Mouse (Mus musculus): ENCODE data around the gene Rrnad1. TPM values are rescaled to one million over a fixed set of nuclear protein-coding genes. Genes with fewer than 3 reads are reported as not detected.

Gene Rrnad1
- polyA plus RNA-seq, 1 experiment = 19.3 TPM

DNA sequence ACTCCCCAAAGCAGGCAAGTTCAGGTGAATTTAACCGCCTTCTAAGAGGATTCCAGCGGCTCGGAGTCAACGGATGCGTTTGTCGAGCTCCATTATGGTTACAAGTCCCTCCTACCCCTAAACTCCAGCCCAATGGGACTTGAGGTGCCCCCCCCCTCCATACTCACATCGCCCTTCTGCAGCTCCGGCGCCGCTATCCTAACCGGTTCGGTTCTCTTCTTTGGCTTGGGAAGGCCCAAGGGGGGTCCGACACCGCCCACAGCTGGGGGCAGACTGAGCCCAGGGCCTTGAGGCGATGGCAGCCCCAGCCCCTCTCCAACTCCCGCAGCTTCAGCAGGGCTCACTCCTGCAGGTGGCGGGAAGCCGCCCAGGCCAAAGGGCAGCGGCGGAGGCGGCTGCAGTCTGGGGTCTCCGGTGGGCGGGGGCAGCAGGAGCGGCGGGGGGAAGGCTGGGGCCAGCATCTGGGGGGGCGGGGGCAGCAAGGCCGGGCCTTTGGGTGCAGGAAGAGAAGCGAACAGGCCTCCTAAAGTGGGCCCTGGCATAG lies 45.7 kb downstream of the Rrnad1 start:
- H3K27me3 ChIP-seq (replicated peaks; ENCODE audit: control insufficient read depth, insufficient read depth, low read length) = no peaks in the 10 kb centered on the region
- no peak for TF ChIP-seq POLR2A (IDR thresholded peaks at IDR 0.05; ENCODE audit: low read depth, low read length)
- WGBS = under 1% methylated on average over 28 of the region's 28 CpGs
- H3K36me3 ChIP-seq (ENCODE audit: control insufficient read depth, insufficient read depth, low read length) = no peaks in the 10 kb centered on the region
- peak overlapping the region; percentile 93 for H3K4me3 ChIP-seq (ENCODE audit: insufficient read depth, low read depth, low read length)
- H3K4me1 ChIP-seq (ENCODE audit: control insufficient read depth, insufficient read depth, low read length) = peaks cover 16% of the 10 kb centered on the region
- peak; percentile 34 for DNase-seq
- H3K27ac ChIP-seq (ENCODE audit: insufficient read depth, low read depth, low read length) = peak overlapping the region; percentile 87

DNA sequence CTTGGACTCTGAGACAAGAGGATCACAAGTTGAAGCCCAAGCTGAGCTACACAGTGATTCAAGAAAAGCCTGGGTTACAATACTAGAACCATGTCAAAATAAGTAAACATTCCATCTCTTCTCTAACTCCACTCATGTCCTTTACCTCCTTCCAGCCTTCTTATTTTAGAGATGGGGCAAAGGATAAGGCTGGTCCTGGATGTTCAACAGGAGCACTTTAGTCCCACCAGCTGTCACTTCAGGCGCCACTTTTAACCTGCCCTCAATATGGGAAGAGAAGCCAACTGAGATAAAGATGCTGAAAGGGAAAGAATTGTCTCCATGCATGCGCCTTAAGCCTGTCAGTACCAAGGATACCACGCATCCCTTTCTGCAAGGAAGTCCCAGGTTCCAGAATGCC lies 46.2 kb downstream of the Rrnad1 start:
- H3K4me1 ChIP-seq (ENCODE audit: control insufficient read depth, insufficient read depth, low read length) = peaks cover 16% of the 10 kb centered on the region
- peak overlapping the region; percentile 93 for H3K4me3 ChIP-seq (ENCODE audit: insufficient read depth, low read depth, low read length)
- WGBS = 2% methylated on average over 3 of the region's 3 CpGs
- DNase-seq = no peak
- H3K27me3 ChIP-seq (replicated peaks; ENCODE audit: control insufficient read depth, insufficient read depth, low read length) = no peaks in the 10 kb centered on the region
- no peak for TF ChIP-seq POLR2A (IDR thresholded peaks at IDR 0.05; ENCODE audit: low read depth, low read length)
- no peak for TF ChIP-seq CTCF (conservative IDR thresholded peaks at IDR 0.05; ENCODE audit: insufficient read depth, insufficient read length, low read depth, low read length)
- no peak overlapping the region; the same call in 1 of the 2 replicates for H3K27ac ChIP-seq (ENCODE audit: insufficient read depth, low read depth, low read length)
- H3K36me3 ChIP-seq (ENCODE audit: control insufficient read depth, insufficient read depth, low read length) = no peaks in the 10 kb centered on the region

- no peaks in the 10 kb centered on the region for H3K27me3 ChIP-seq (replicated peaks; ENCODE audit: control insufficient read depth, insufficient read depth, low read length)
- H3K36me3 ChIP-seq (ENCODE audit: control insufficient read depth, insufficient read depth, low read length) = no peaks in the 10 kb centered on the region
- peaks cover 2% of the 10 kb centered on the region; the same call in 1 of the 2 replicates for H3K4me1 ChIP-seq (ENCODE audit: control insufficient read depth, insufficient read depth, low read length)
- H3K4me3 ChIP-seq (ENCODE audit: insufficient read depth, low read depth, low read length) = no peak overlapping the region
- no peak overlapping the region for H3K27ac ChIP-seq (ENCODE audit: insufficient read depth, low read depth, low read length)
- no peak for TF ChIP-seq CTCF (conservative IDR thresholded peaks at IDR 0.05; ENCODE audit: insufficient read depth, insufficient read length, low read depth, low read length)
- no peak for TF ChIP-seq POLR2A (IDR thresholded peaks at IDR 0.05; ENCODE audit: low read depth, low read length)
- WGBS = 86% methylated on average over 4 of the region's 4 CpGs
- no peak for DNase-seq
Observed at GRCm38 (mm10) chr3:87877730-87878129, 52.8 kb downstream of the Rrnad1 start.

Other genes starting within 250 kb of the Rrnad1 start
- gene Lrrc71, start 182.1 kb downstream of the Rrnad1 start, polyA plus RNA-seq (2012; rRNA removed) = 0.20 and 0.48 TPM in 2 replicates
- gene Ntrk1, start 135.6 kb downstream of the Rrnad1 start, polyA plus RNA-seq (2012; rRNA removed) = 2.5 and 4.5 TPM in 2 replicates
- gene Insrr, start 133.8 kb downstream of the Rrnad1 start, polyA plus RNA-seq (2012; rRNA removed) = 23.9 and 27.8 TPM in 2 replicates
- gene Pear1, start 106.4 kb downstream of the Rrnad1 start, polyA plus RNA-seq (2012; rRNA removed) = 60.5 and 71.0 TPM in 2 replicates
- 0.56 and 2.4 TPM in 2 replicates for gene Sh2d2a, start 84.0 kb downstream of the Rrnad1 start, polyA plus RNA-seq (2012; rRNA removed)
- 36.3 and 37.3 TPM in 2 replicates for gene Prcc, start 45.1 kb downstream of the Rrnad1 start, polyA plus RNA-seq (2012; rRNA removed)
- 104 and 113 TPM in 2 replicates for gene Hdgf, start 24.4 kb downstream of the Rrnad1 start, polyA plus RNA-seq (2012; rRNA removed)
- gene Mrpl24, start 11.2 kb downstream of the Rrnad1 start, polyA plus RNA-seq (2012; rRNA removed) = 71.9 and 100 TPM in 2 replicates
- 11.0 and 11.5 TPM in 2 replicates for gene Isg20l2, start 403 bp downstream of the Rrnad1 start, polyA plus RNA-seq (2012; rRNA removed)
- 0.88 and 0.94 TPM in 2 replicates for gene Crabp2, start 17.9 kb upstream of the Rrnad1 start, polyA plus RNA-seq (2012; rRNA removed)
- gene Nes, start 40.4 kb upstream of the Rrnad1 start, polyA plus RNA-seq (2012; rRNA removed) = 7.2 and 7.5 TPM in 2 replicates
- gene Bcan, start 69.5 kb upstream of the Rrnad1 start, polyA plus RNA-seq (2012; rRNA removed) = 0.34 and 0.48 TPM in 2 replicates
- gene Hapln2, start 96.9 kb upstream of the Rrnad1 start, polyA plus RNA-seq (2012; rRNA removed) = not detected in 2 replicates
- 5.1 and 7.4 TPM in 2 replicates for gene Gpatch4, start 112.4 kb upstream of the Rrnad1 start, polyA plus RNA-seq (2012; rRNA removed)
- 141 and 165 TPM in 2 replicates for gene Naxe, start 127.8 kb upstream of the Rrnad1 start, polyA plus RNA-seq (2012; rRNA removed)
- gene Ttc24, start 147.6 kb upstream of the Rrnad1 start, polyA plus RNA-seq (2012; rRNA removed) = 0.15 TPM in 1 of 2 replicates, not detected in the other
- gene Iqgap3, start 151.3 kb upstream of the Rrnad1 start, polyA plus RNA-seq (2012; rRNA removed) = 0.81 and 0.83 TPM in 2 replicates
- 41.8 and 42.7 TPM in 2 replicates for gene Mef2d, start 211.7 kb upstream of the Rrnad1 start, polyA plus RNA-seq (2012; rRNA removed)